Mouse (Mus musculus) bone marrow, adult 2 months (tissue): ENCODE measurements around the gene Maml2.

Source experiments
- CTCF ChIP-seq: fragments of 200-500 bp; IDR thresholded peaks from 2 replicates; pipeline ENCODE4 v1.5.1; 2011; ENCODE audit warnings: low read length, control low read depth; ENCODE audit not compliant: control insufficient read depth, insufficient read depth
- POLR2A ChIP-seq: fragments of 200-500 bp; IDR thresholded peaks from 2 replicates; pipeline ENCODE4 v1.6.1; 2011; ENCODE audit warnings: low read depth, mild to moderate bottlenecking, control low read depth, low read length, borderline replicate concordance; ENCODE audit not compliant: control insufficient read depth

DNA sequence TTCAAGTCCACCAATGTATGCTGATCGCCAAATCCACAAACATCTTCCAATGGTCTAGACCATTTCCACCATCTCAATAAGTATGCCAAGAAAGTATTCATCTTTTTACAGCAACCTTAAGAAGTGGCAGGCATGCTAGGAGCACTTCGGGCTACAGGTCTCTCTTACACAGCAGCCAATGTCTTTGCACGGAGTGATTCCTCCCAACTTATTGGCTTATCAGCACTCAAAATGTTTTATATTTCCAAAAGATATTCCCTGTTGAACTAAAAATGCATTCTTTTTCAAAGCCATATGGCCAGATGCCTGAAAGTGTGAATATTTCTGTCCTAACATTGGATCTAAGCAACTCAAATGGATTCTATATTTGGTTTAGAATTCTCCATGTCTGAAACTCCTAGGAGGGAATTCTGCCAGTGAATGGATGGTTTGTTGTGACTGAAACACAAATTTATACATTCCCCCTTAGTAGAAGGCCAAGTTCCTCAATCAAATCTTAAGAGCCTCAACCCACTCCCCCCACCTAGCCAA lies 326.2 kb downstream of the Maml2 start:
- TF ChIP-seq POLR2A = no peak
- no peak for TF ChIP-seq CTCF
